Mouse (Mus musculus) lung, adult 2 months (tissue): ENCODE measurements around the gene Tctex1d1.

Experiments
- CTCF ChIP-seq: fragments of 200-500 bp; IDR thresholded peaks from 2 replicates; pipeline ENCODE4 v1.5.1; 2011; ENCODE audit warnings: mild to moderate bottlenecking, low read length, control low read depth; ENCODE audit not compliant: insufficient read depth
- POLR2A ChIP-seq: fragments of 200-500 bp; IDR thresholded peaks from 2 replicates; pipeline ENCODE4 v1.6.1; 2011; ENCODE audit warnings: low read depth, mild to moderate bottlenecking, control low read depth, low read length, borderline replicate concordance; ENCODE audit errors: extremely low read depth

GRCm38 (mm10) chr4:102986917-102987316 is 8.5 kb downstream of the Tctex1d1 start:
- peak; percentile 65 for TF ChIP-seq CTCF
- TF ChIP-seq POLR2A = no peak
